Mouse (Mus musculus) limb, embryonic 14.5 days (tissue): ENCODE data around the gene Tubgcp3. TPM values are rescaled to one million over a fixed set of nuclear protein-coding genes. Genes with fewer than 3 reads are reported as not detected.

Source experiments
- ATAC-seq: fragments of 200-750 bp; cut with Nextera tagmentation; 2 replicates; pipeline ENCODE4 v1.8.0; 2017; ENCODE audit warnings: low read depth, moderate number of reproducible peaks, moderate TSS enrichment; ENCODE audit not compliant: low FRiP score
- DNase-seq: peaks from one replicate; pipeline ENCODE4 v3.0.0-alpha.2; 2015; ENCODE audit warnings: low spot score
- H3K27ac ChIP-seq: fragments of 300-500 bp; sonication (generic); replicated peaks from 2 replicates; pipeline ENCODE4 v1.5.1; 2014; ENCODE audit warnings: low read depth, mild to moderate bottlenecking, low read length, moderate library complexity, mixed read lengths
- H3K27me3 ChIP-seq: fragments of 300-500 bp; sonication (generic); 2 replicates; pipeline ENCODE4 v1.6.1; 2014; ENCODE audit warnings: low read length, mixed read lengths; ENCODE audit not compliant: control insufficient read depth, insufficient read depth
- H3K36me3 ChIP-seq: fragments of 300-500 bp; sonication (generic); 2 replicates; pipeline ENCODE4 v1.6.1; 2014; ENCODE audit warnings: mild to moderate bottlenecking, low read length, moderate library complexity, mixed read lengths; ENCODE audit not compliant: control insufficient read depth, insufficient read depth
- H3K4me1 ChIP-seq: fragments of 300-500 bp; sonication (generic); 2 replicates; pipeline ENCODE4 v1.6.1; 2014; ENCODE audit warnings: antibody characterized with exemption, low read length, mixed read lengths; ENCODE audit not compliant: control insufficient read depth, insufficient read depth
- H3K4me2 ChIP-seq: fragments of 300-500 bp; sonication (generic); replicated peaks from 2 replicates; pipeline ENCODE4 v1.6.1; 2014; ENCODE audit warnings: low read depth, mild to moderate bottlenecking, low read length, moderate library complexity; ENCODE audit not compliant: severe bottlenecking
- H3K4me3 ChIP-seq: fragments of 300-500 bp; sonication (generic); replicated peaks from 2 replicates; pipeline ENCODE4 v1.5.1; 2014; ENCODE audit warnings: low read length
- H3K9ac ChIP-seq: fragments of 300-500 bp; sonication (generic); 2 replicates; pipeline ENCODE4 v1.6.1; 2014; ENCODE audit warnings: mild to moderate bottlenecking, low read depth, low read length, moderate library complexity; ENCODE audit not compliant: severe bottlenecking
- H3K9me3 ChIP-seq: fragments of 300-500 bp; sonication (generic); 2 replicates; pipeline ENCODE4 v1.6.1; 2016; ENCODE audit warnings: low read length; ENCODE audit not compliant: control insufficient read depth
- POLR2A ChIP-seq: fragments of 200-500 bp; IDR thresholded peaks from 2 replicates; pipeline ENCODE4 v1.8.0; 2012; ENCODE audit warnings: inconsistent platforms, mild to moderate bottlenecking, moderate library complexity, borderline replicate concordance; ENCODE audit not compliant: insufficient read depth, insufficient read length; ENCODE audit errors: extremely low read depth
- WGBS: fragments of 180-500 bp; shearing (Covaris S2); extraction: QIAGEN DNeasy Blood & Tissue Kit; methylation state at CpG from one replicate; pipeline ENCODE4 v1.1.7; 2014; 5-methylcytosine and 5-hydroxymethylcytosine counted together
- polyA plus RNA-seq, 2 experiments: library from polyadenylated mRNA; depleted of rRNA in 1 of 2; stranded (reverse) in 1 of 2; unstranded in 1 of 2; fragments of >200 nt; fragmentation: Nextera tagmentation in 1 of 2; extraction: Ambion mirVana in 1 of 2; gene quantifications; 2 replicates each; pipeline versions ENCODE4 v1.2.1 to v1.2.3; 2012 to 2014

Tubgcp3 gene
- polyA plus RNA-seq, 2 experiments = 32.1 to 67.2 TPM

DNA sequence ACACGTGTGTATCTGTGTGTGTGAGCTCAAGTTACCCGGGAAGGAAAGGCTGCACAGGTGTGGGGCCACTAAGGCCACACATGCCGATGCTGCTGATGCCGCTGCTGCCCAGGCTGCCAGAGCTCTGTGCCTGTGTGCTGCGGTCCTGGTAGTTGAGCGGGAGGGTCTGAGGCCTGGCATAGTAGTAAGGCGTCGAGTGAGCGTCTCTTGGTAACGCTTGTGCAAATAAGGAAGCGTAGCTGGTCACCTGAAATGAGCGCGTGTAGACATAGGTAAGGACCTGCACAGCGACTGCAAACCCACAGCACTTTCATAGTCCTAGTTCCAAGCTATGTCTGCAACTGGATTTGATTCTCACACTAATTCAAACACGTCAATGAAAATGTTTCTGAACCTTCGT lies 14.6 kb downstream of the Tubgcp3 start:
- DNase-seq (no peak), ATAC-seq (no peak)
- TF ChIP-seq POLR2A = no peak
- no peak overlapping the region for H3K27ac ChIP-seq
- H3K27me3 ChIP-seq = no peaks in the 10 kb centered on the region
- H3K4me1 ChIP-seq = no peaks in the 10 kb centered on the region
- H3K9me3 ChIP-seq = no peaks in the 10 kb centered on the region
- H3K9ac ChIP-seq = no peak overlapping the region
- H3K36me3 ChIP-seq = peaks cover 80% of the 10 kb centered on the region
- no peak overlapping the region for H3K4me2 ChIP-seq
- 95% methylated on average over 16 of the region's 16 CpGs for WGBS
- H3K4me3 ChIP-seq = no peak overlapping the region

DNA sequence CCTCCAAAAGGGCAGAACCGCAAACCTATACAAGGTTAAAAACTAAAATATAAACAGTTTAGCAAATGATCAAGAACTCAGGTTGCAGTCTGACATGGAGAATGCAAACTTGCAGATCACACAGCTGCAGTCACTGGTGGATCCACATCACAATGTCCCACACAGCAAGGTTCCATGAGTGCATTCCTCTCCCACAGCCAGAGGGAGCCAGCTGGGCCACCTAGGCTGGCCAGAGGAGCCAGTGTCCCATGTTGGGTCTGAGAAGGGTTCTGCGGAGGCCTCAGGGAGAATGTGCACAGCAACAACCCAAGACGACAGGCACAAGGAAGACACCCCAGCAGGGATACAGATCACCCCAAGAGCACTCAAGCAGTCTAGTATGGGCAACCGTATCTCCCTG lies 20.8 kb downstream of the Tubgcp3 start:
- H3K9ac ChIP-seq = no peak overlapping the region
- no peak for DNase-seq
- no peak for ATAC-seq
- TF ChIP-seq POLR2A = no peak
- no peaks in the 10 kb centered on the region for H3K9me3 ChIP-seq
- no peak overlapping the region for H3K4me3 ChIP-seq
- 66% methylated on average over 4 of the region's 4 CpGs for WGBS
- peaks cover 76% of the 10 kb centered on the region for H3K36me3 ChIP-seq
- H3K27me3 ChIP-seq = no peaks in the 10 kb centered on the region
- H3K27ac ChIP-seq = no peak overlapping the region
- no peak overlapping the region for H3K4me2 ChIP-seq
- no peaks in the 10 kb centered on the region for H3K4me1 ChIP-seq

DNA sequence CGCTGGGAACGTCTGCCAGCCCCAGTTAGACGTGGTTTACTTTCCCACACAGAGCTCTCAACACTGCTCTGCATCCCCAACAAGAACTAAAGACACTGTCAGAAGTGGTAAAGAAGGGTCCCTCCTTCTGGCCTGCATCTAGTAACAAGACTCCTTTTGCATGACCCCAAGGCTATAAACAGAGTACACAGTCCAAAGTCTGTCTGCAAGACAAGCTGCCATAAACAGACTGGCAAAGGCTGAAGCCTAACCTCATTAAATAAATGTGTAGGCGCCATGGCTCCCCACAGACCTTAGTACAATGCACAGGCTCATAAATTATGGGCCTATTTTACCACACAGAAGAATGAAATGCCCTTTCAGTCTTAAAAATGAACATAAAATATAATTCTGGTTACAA lies 21.6 kb downstream of the Tubgcp3 start:
- H3K27me3 ChIP-seq = no peaks in the 10 kb centered on the region
- ATAC-seq (no peak), DNase-seq (no peak)
- H3K27ac ChIP-seq = no peak overlapping the region
- H3K36me3 ChIP-seq = peaks cover 73% of the 10 kb centered on the region
- TF ChIP-seq POLR2A = no peak
- H3K4me1 ChIP-seq = no peaks in the 10 kb centered on the region
- no peaks in the 10 kb centered on the region for H3K9me3 ChIP-seq
- H3K9ac ChIP-seq = no peak overlapping the region
- no peak overlapping the region for H3K4me3 ChIP-seq
- no peak overlapping the region for H3K4me2 ChIP-seq
- WGBS = 47% methylated on average over 4 of the region's 4 CpGs

DNA sequence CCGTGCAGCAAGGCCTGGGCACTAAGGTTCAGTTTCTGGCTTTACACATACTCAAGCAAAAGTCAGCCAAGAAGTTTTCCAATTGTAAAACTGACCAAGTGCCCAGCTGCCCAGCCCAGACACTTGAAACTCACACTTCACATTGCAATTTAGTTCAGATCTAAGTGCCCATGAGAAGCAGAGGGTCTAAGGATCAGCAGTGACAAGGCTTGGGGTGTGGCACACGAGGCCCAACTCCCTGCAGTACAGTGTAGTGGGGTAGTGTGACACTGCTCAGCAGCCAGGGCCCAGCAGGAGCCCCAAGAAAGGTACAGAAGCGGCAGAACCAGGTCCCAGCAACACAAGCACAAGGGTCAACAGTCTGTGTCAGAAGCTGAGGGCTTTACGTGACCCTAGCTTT lies 23.1 kb downstream of the Tubgcp3 start:
- peaks cover 65% of the 10 kb centered on the region for H3K36me3 ChIP-seq

DNA sequence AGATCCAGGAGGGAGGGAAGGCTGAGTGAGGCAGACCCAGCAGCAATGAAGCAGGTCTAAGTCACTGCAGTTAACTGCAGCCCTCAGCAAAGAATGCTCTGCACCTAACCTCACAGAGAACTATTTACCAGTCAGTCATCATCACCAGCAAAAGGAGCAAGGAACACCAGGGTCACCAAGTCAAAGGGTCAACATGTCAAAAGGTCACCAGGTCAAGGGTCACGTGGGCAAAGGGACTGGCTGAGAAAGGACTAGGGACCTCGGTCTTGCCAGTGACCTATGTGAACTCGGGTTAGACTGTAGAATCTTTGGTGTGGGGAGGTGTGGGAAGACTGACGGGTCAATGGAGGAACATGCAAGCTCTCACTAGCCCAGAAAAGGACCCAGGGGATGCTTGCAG lies 25.5 kb downstream of the Tubgcp3 start:
- H3K27ac ChIP-seq = no peak overlapping the region
- no peak overlapping the region for H3K9ac ChIP-seq
- H3K9me3 ChIP-seq = no peaks in the 10 kb centered on the region
- DNase-seq (no peak), ATAC-seq (no peak)
- 62% methylated on average over 4 of the region's 4 CpGs for WGBS
- no peak overlapping the region for H3K4me2 ChIP-seq
- no peak overlapping the region for H3K4me3 ChIP-seq
- no peak for TF ChIP-seq POLR2A
- no peaks in the 10 kb centered on the region for H3K4me1 ChIP-seq
- H3K36me3 ChIP-seq = peaks cover 53% of the 10 kb centered on the region
- H3K27me3 ChIP-seq = no peaks in the 10 kb centered on the region

More for the DNA sequence above, 23.1 kb downstream of the Tubgcp3 start:
- no peak for TF ChIP-seq POLR2A
- DNase-seq (no peak), ATAC-seq (no peak)
- no peaks in the 10 kb centered on the region for H3K4me1 ChIP-seq
- H3K27ac ChIP-seq = no peak overlapping the region
- 90% methylated on average over 4 of the region's 4 CpGs for WGBS
- no peak overlapping the region for H3K9ac ChIP-seq
- no peaks in the 10 kb centered on the region for H3K27me3 ChIP-seq
- H3K4me2 ChIP-seq = no peak overlapping the region
- H3K4me3 ChIP-seq = no peak overlapping the region
- no peaks in the 10 kb centered on the region for H3K9me3 ChIP-seq

DNA sequence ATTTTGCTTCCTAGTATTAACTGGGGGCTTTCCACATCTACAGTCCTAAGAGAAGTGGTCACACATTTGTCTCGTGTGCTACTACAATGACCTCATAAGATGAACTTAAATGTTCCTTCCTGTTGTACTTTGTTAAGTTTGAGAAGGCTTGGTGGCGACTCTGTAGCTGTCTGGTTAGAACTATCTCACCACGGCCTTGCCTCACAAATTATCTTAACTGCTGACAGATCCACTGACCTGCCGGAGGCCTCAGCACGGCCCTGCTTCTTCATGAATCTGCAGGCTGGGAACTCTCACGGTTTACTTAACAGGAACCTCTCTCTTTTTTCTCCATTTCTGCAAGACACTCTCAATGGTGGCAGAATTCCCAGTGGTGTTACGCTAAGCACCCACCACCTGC lies 27.2 kb downstream of the Tubgcp3 start:
- no peak overlapping the region for H3K4me3 ChIP-seq
- no peak overlapping the region for H3K27ac ChIP-seq
- ATAC-seq = no peak
- H3K27me3 ChIP-seq = no peaks in the 10 kb centered on the region
- H3K4me1 ChIP-seq = no peaks in the 10 kb centered on the region
- H3K4me2 ChIP-seq = no peak overlapping the region
- no peaks in the 10 kb centered on the region for H3K9me3 ChIP-seq
- 85% methylated on average over 7 of the region's 7 CpGs for WGBS
- H3K9ac ChIP-seq = no peak overlapping the region
- no peak for TF ChIP-seq POLR2A
- peaks cover 57% of the 10 kb centered on the region for H3K36me3 ChIP-seq
- DNase-seq = no peak
